Mouse (Mus musculus): Measurements from ENCODE around the gene Gm38394. TPM values are rescaled to one million over a fixed set of nuclear protein-coding genes. Genes with fewer than 3 reads are reported as not detected.

Gm38394 gene
- 10 to 100 TPM; 32.6 to 36.3 TPM for total RNA-seq (2023)

DNA sequence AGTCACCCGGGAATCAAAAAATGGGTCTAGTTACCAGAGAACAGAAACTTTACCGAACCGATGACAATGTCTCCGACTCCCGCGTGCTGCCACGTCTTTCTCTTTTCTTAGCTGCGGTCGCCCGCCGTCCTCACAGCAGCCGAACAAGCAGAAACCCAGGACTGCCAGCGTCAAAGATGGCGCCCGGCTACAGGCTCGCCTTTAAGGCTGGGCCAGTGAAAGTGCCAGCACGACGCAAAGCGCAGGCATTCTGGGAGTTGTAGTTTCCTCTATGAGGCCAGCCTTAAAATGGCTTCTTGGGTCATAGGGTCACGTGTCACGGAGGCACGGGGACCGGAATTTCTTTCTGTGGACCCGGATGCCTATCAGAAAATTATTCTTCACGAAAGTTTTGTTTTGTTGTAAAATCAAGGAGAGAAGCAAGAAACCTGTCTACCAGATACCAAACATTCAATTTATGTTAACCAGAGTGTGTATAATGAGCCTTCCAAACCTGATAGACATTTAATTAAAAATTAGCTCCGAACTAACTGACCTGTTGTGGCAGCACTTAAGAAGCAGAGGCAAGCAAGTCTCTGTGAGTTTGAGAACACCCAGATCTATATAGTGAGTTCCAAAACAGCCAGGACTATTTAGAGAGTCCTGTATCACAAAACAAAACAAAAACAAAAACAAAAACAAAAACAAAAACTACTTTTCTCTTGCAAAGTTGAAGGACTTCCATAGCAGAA lies at the start of gene Gm38394:
Gene Gm38394 (minus strand): TSS at position 116 of the 731 bp plus-strand sequence.

DNA sequence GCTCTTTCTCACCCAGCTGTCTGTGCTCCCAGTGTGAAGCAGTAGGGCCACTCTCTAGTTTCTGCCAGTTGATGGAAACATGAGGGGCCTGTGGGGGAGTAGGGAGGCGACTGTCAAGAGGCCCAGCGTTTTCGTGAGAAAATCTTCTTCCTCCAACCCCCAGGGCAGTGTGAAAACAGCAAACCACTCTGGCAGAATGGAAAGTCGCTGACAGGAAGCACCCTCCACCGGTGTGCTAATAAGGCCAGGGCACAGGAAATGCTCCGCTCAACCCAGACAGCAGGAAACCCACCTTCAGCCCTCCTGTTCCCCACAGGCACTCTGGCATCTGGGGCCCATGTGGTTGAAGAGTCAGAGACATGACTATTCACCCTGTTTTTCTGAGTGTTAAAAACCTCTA lies 28.8 kb upstream of the Gm38394 start, which contains the start of gene Lax1:
Gene Lax1 (minus strand): TSS at position 212 of the 400 bp plus-strand sequence.

DNA sequence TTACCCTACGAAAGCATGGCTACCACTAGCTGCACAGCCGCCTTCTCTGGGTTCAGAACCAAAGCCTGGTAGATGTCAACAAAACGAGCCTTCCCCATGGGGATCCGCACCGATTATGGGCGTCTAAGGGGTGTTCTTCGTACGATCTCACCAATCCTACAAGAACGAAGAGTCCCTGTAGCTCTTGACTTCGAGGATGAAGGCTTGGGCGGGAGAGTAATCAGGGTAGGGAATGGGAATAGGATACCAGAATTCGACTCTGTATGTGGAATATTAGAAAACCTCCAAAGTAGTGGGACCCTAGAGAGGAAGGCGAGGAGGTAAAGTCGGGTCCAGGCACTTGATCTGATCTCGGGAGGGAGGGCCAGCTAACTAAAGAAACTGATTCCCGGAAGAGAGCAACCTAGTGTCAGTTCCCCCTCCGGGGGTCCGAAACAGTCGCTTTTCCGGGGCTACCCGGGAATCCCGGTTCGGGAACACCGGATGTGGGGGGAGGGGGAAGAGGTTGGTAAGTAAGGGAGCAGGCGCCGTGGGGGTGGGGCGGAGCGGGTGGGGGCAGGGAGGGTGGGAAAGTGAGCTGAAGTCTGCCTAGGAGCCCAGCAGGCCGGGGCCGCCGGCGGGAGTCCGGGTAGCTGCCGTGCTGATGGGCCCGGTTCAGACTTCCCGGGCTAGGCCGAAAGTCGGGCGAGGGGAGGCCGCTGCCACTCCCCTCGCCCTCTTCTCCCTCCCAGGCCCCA lies 484 bp downstream of the Gm38394 start, which contains the start of gene Zbed6:
Gene Zbed6 (minus strand): TSS at position 420 of the 737 bp plus-strand sequence.

DNA sequence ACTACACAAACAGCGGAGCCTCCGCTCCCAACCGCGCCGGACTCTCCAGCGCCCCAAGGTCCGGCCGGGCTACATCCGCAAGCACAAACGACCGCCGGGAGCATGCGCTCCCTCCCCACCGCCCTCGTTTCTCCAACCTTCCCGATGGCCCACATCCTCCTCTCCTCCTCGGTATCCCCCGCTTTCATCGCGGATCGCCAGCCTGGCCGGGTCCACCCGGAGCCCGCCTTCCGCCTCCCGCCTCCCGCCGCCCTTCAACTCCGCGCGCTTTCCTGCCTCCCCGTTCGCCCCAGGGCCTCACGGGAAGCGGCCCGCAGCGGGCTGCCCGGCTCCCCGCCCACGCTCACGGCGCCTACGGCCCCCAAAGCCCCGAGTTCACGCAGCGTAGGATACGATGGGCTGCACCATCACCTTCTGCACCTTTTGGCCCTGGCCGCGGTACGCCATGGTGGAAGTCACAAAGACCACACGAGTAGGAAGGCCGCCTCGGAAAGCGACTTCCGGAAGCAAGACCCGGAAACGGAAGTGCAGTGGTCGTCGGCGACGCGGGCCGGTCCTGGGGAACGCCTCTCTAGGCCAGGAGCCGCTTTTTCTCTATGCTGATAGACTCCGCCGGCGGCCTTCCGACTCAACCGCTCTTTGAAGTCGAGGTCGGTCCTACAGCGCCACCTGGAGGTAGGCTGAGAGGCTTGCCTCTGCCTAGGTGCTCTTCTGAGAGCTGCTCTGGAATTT lies 51.2 kb downstream of the Gm38394 start, which contains the start of gene Snrpe:
Gene Snrpe (minus strand): TSS at position 521 of the 732 bp plus-strand sequence.

Other genes starting within 250 kb of the Gm38394 start
- gene Sox13, start 236.9 kb downstream of the Gm38394 start, total RNA-seq (2023) = 1 to 10 TPM; 1.7 to 1.9 TPM
- gene Snrpe, start 51.0 kb downstream of the Gm38394 start, total RNA-seq (2023) = 100 to 1,000 TPM; 104 to 111 TPM
- gene Zbed6, start 433 bp downstream of the Gm38394 start, total RNA-seq (2023) = 10 to 100 TPM; 16.5 to 19.5 TPM
- under 1 TPM; 0.82 to 0.89 TPM for gene Lax1, start 28.8 kb upstream of the Gm38394 start, total RNA-seq (2023)
- 10 to 100 TPM; 39.4 to 46.9 TPM for gene Atp2b4, start 139.7 kb upstream of the Gm38394 start, total RNA-seq (2023)
- not detected for gene Optc, start 246.7 kb upstream of the Gm38394 start, total RNA-seq (2023)